Mouse (Mus musculus): ENCODE results near the gene Nisch. TPM values are rescaled to one million over a fixed set of nuclear protein-coding genes. Genes with fewer than 3 reads are reported as not detected.
A peak's percentile ranks its signal among the peaks of the same experiment; 100 is the strongest.

Nisch gene
- polyA plus RNA-seq, 1 experiment, result 257 TPM

DNA sequence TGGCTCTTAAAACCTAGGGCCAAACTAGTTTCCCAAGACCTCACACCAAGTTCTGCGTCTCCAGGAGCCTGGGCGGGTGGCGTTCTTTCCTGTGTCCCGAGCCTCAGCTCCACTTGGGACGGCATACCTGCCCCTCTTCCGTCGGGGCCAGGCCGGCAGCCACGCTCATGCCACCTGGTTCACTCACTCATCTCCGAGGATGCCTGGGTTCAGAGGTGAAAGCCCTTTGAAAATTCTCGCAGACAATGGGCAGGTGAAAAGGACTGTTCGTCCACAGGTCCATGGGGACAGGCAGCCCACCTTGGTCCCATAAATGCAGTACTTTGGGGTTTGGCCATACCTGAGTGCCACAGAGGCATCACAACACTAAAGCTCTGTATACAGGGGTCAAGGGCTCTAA, 32.6 kb downstream of the Nisch start:
- H3K27me3 ChIP-seq (ENCODE audit: control insufficient read depth, insufficient read depth, low read length), result no peaks in the 10 kb centered on the region
- peaks cover 67% of the 10 kb centered on the region for H3K36me3 ChIP-seq (ENCODE audit: control insufficient read depth, insufficient read depth, low read length)
- WGBS, result 94% methylated on average over 12 of the region's 12 CpGs
- H3K27ac ChIP-seq (ENCODE audit: insufficient read depth, low read length), result peak overlapping the region; percentile 26; the same call in 1 of the 2 replicates
- H3K4me3 ChIP-seq (ENCODE audit: extremely low read depth, insufficient read depth, insufficient read length), result no peak overlapping the region
- no peak for TF ChIP-seq CTCF (IDR thresholded peaks at IDR 0.05; ENCODE audit: extremely low read depth, insufficient read depth, insufficient read length, insufficient replicate concordance)
- no peak for TF ChIP-seq POLR2A (IDR thresholded peaks at IDR 0.05; ENCODE audit: low read depth, low read length)
- peaks cover 3% of the 10 kb centered on the region; the same call in 1 of the 2 replicates for H3K4me1 ChIP-seq (ENCODE audit: control insufficient read depth, insufficient read depth, insufficient read length)
- no peak for DNase-seq (ENCODE audit: low read depth in 1 of 2, low spot score in 2 of 2)

- no peaks in the 10 kb centered on the region for H3K27me3 ChIP-seq (ENCODE audit: control insufficient read depth, insufficient read depth, low read length)
- TF ChIP-seq POLR2A (IDR thresholded peaks at IDR 0.05; ENCODE audit: low read depth, low read length) (no peak), CTCF (IDR thresholded peaks at IDR 0.05; ENCODE audit: extremely low read depth, insufficient read depth, insufficient read length, insufficient replicate concordance) (no peak)
- no peak overlapping the region for H3K4me3 ChIP-seq (ENCODE audit: extremely low read depth, insufficient read depth, insufficient read length)
- DNase-seq (ENCODE audit: low read depth in 1 of 2, low spot score in 2 of 2), result no peak
- 60% methylated on average over 5 of the region's 5 CpGs for WGBS
- H3K4me1 ChIP-seq (ENCODE audit: control insufficient read depth, insufficient read depth, insufficient read length), result peaks cover 3% of the 10 kb centered on the region; the same call in 1 of the 2 replicates
- peak overlapping the region; percentile 52 for H3K27ac ChIP-seq (ENCODE audit: insufficient read depth, low read length)
- H3K36me3 ChIP-seq (ENCODE audit: control insufficient read depth, insufficient read depth, low read length), result peaks cover 65% of the 10 kb centered on the region
These were observed 33.2 kb downstream of the Nisch start for GRCm38 (mm10) chr14:31183541-31183940.

DNA sequence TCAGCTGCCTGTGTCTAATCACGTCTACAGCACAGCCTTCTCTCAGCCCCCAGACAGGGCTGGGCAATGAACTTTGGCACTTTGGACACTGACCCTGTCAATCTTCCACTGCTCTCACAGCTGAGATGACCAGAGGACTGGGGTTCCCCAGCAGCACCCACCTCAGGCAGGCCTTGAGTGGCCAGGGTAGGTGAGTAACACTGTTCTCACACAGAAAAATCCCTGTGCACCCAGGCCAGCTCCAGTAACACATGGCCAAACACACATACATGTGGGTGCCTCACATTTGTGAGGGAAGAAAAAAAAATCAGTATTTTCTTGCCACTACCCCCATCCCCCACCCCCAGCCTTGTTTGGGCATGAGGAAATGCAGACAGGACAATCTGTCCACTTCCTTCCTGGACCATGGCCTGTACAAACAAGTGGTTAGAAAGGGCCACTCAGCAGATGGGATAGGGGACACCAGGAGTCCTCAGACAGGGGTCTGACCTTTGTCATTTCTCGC, 33.9 kb downstream of the Nisch start:
- WGBS, result 87% methylated on average over 2 of the region's 2 CpGs
- H3K4me3 ChIP-seq (ENCODE audit: extremely low read depth, insufficient read depth, insufficient read length), result no peak overlapping the region
- peak overlapping the region; percentile 52; the same call in 1 of the 2 replicates for H3K27ac ChIP-seq (ENCODE audit: insufficient read depth, low read length)
- peaks cover 63% of the 10 kb centered on the region for H3K36me3 ChIP-seq (ENCODE audit: control insufficient read depth, insufficient read depth, low read length)
- peaks cover 3% of the 10 kb centered on the region; the same call in 1 of the 2 replicates for H3K4me1 ChIP-seq (ENCODE audit: control insufficient read depth, insufficient read depth, insufficient read length)
- TF ChIP-seq POLR2A (IDR thresholded peaks at IDR 0.05; ENCODE audit: low read depth, low read length), result no peak
- TF ChIP-seq CTCF (IDR thresholded peaks at IDR 0.05; ENCODE audit: extremely low read depth, insufficient read depth, insufficient read length, insufficient replicate concordance), result no peak
- no peaks in the 10 kb centered on the region for H3K27me3 ChIP-seq (ENCODE audit: control insufficient read depth, insufficient read depth, low read length)
- no peak for DNase-seq (ENCODE audit: low read depth in 1 of 2, low spot score in 2 of 2)

GRCm38 (mm10) chr14:31181512-31181911, 35.2 kb downstream of the Nisch start:
- Histone ChIP-seq H3K36me3 (ENCODE audit: control insufficient read depth, insufficient read depth, low read length) (peaks cover 65% of the 10 kb centered on the region), H3K4me3 (ENCODE audit: extremely low read depth, insufficient read depth, insufficient read length) (no peak overlapping the region), H3K4me1 (ENCODE audit: control insufficient read depth, insufficient read depth, insufficient read length) (peaks cover 3% of the 10 kb centered on the region; the same call in 1 of the 2 replicates), H3K27ac (ENCODE audit: insufficient read depth, low read length) (no peak overlapping the region), H3K27me3 (ENCODE audit: control insufficient read depth, insufficient read depth, low read length) (no peaks in the 10 kb centered on the region)
- 95% methylated on average over 4 of the region's 4 CpGs for WGBS
- DNase-seq (ENCODE audit: low read depth in 1 of 2, low spot score in 2 of 2), result no peak
- TF ChIP-seq CTCF (IDR thresholded peaks at IDR 0.05; ENCODE audit: extremely low read depth, insufficient read depth, insufficient read length, insufficient replicate concordance) (no peak), POLR2A (IDR thresholded peaks at IDR 0.05; ENCODE audit: low read depth, low read length) (no peak)

DNA sequence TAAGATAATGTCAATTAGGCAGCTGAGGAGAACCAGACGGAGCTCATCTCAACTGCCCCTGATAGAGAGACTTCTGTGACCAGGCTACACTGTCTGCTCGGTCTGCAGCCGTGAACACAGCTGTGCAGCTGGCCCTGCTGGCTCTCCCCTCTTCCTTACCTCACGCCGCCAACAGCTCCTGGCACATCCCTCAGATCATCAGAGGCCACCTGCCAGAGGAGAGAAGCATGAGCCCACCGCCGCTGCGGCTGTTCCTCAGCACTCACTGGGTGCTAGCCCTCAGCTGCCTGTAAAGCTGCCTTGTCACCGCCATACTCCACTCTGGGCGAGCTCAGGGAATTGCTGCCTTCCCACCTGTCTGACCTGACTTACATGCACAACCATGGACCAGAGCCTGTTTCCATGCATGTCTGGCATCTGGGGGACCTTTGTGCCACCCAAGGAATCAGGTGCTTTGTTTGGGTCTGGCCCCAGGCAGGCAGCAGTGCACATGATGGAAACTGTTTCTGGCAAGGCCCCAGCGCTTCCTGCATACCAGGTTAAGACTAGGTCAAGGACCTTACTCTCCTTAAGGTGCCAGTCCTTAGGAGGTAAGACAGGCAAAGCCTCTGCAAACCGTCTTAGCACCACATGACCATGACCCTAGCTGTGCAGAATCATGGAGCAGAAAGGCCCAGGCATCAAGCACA, 36.9 kb downstream of the Nisch start:
- H3K4me3 ChIP-seq (ENCODE audit: extremely low read depth, insufficient read depth, insufficient read length), result no peak overlapping the region
- 95% methylated on average over 12 of the region's 12 CpGs for WGBS
- TF ChIP-seq CTCF (IDR thresholded peaks at IDR 0.05; ENCODE audit: extremely low read depth, insufficient read depth, insufficient read length, insufficient replicate concordance), result no peak
- H3K36me3 ChIP-seq (ENCODE audit: control insufficient read depth, insufficient read depth, low read length), result peaks cover 65% of the 10 kb centered on the region
- no peaks in the 10 kb centered on the region for H3K27me3 ChIP-seq (ENCODE audit: control insufficient read depth, insufficient read depth, low read length)
- no peak overlapping the region for H3K27ac ChIP-seq (ENCODE audit: insufficient read depth, low read length)
- DNase-seq (ENCODE audit: low read depth in 1 of 2, low spot score in 2 of 2), result no peak
- peaks cover 3% of the 10 kb centered on the region; the same call in 1 of the 2 replicates for H3K4me1 ChIP-seq (ENCODE audit: control insufficient read depth, insufficient read depth, insufficient read length)

GRCm38 (mm10) chr14:31177715-31178114, 39.0 kb downstream of the Nisch start:
- 94% methylated on average over 5 of the region's 5 CpGs for WGBS
- Histone ChIP-seq H3K27me3 (ENCODE audit: control insufficient read depth, insufficient read depth, low read length) (no peaks in the 10 kb centered on the region), H3K4me3 (ENCODE audit: extremely low read depth, insufficient read depth, insufficient read length) (no peak overlapping the region), H3K27ac (ENCODE audit: insufficient read depth, low read length) (no peak overlapping the region), H3K4me1 (ENCODE audit: control insufficient read depth, insufficient read depth, insufficient read length) (no peaks in the 10 kb centered on the region), H3K36me3 (ENCODE audit: control insufficient read depth, insufficient read depth, low read length) (peaks cover 67% of the 10 kb centered on the region)
- DNase-seq (ENCODE audit: low read depth in 1 of 2, low spot score in 2 of 2), result no peak
- no peak for TF ChIP-seq CTCF (IDR thresholded peaks at IDR 0.05; ENCODE audit: extremely low read depth, insufficient read depth, insufficient read length, insufficient replicate concordance)
- no peak for TF ChIP-seq POLR2A (IDR thresholded peaks at IDR 0.05; ENCODE audit: low read depth, low read length)

- H3K4me3 ChIP-seq (ENCODE audit: extremely low read depth, insufficient read depth, insufficient read length), result no peak overlapping the region
- H3K27ac ChIP-seq (ENCODE audit: insufficient read depth, low read length), result no peak overlapping the region
- no peaks in the 10 kb centered on the region for H3K4me1 ChIP-seq (ENCODE audit: control insufficient read depth, insufficient read depth, insufficient read length)
- no peak for DNase-seq (ENCODE audit: low read depth in 1 of 2, low spot score in 2 of 2)
- no peak for TF ChIP-seq CTCF (IDR thresholded peaks at IDR 0.05; ENCODE audit: extremely low read depth, insufficient read depth, insufficient read length, insufficient replicate concordance)
- no peak for TF ChIP-seq POLR2A (IDR thresholded peaks at IDR 0.05; ENCODE audit: low read depth, low read length)
- no peaks in the 10 kb centered on the region for H3K27me3 ChIP-seq (ENCODE audit: control insufficient read depth, insufficient read depth, low read length)
- WGBS, result 86% methylated on average over 16 of the region's 16 CpGs
- peaks cover 68% of the 10 kb centered on the region for H3K36me3 ChIP-seq (ENCODE audit: control insufficient read depth, insufficient read depth, low read length)
These were observed 39.5 kb downstream of the Nisch start for GRCm38 (mm10) chr14:31177287-31177686.
